Mouse (Mus musculus): ENCODE measurements around the gene Cd3eap. TPM values are rescaled to one million over a fixed set of nuclear protein-coding genes. Genes with fewer than 3 reads are reported as not detected.
A peak's percentile ranks its signal among the peaks of the same experiment; 100 is the strongest.

Cd3eap gene
- 10 to 100 TPM; 12.9 to 15.2 (median 13.5) TPM for total RNA-seq (2022)

GRCm38 (mm10) chr7:19359299-19359891 lies at the start of gene Cd3eap, which contains the start of gene Ppp1r13l:
Gene Cd3eap, minus strand, starts transcription at chr7:19359483.
Gene Ppp1r13l, plus strand, starts transcription at chr7:19359749.
- peak; percentile 83 for DNase-seq

- DNase-seq: peak; percentile 59
These were observed 46.1 kb upstream of the Cd3eap start for GRCm38 (mm10) chr7:19405417-19405816.

- no peak for DNase-seq
These were observed 45.2 kb upstream of the Cd3eap start, which contains the start of gene Ckm for GRCm38 (mm10) chr7:19404476-19404875. Gene Ckm, plus strand, starts transcription at chr7:19404776.

GRCm38 (mm10) chr7:19403731-19404296 lies 44.5 kb upstream of the Cd3eap start, which contains the start of gene Klc3:
Gene Klc3, minus strand, starts transcription at chr7:19404104.
- no peak for DNase-seq

- no peak for DNase-seq
These were observed 43.3 kb upstream of the Cd3eap start for GRCm38 (mm10) chr7:19402535-19403112.

GRCm38 (mm10) chr7:19400946-19401345 lies 41.7 kb upstream of the Cd3eap start:
- DNase-seq: no peak

- DNase-seq: no peak
These were observed 40.4 kb upstream of the Cd3eap start for GRCm38 (mm10) chr7:19399496-19400280.

GRCm38 (mm10) chr7:19394484-19394883 lies 35.2 kb upstream of the Cd3eap start:
- DNase-seq: no peak

- DNase-seq: no peak
These were observed 29.6 kb upstream of the Cd3eap start for GRCm38 (mm10) chr7:19388699-19389413.

GRCm38 (mm10) chr7:19383708-19384107 lies 24.4 kb upstream of the Cd3eap start:
- DNase-seq: peak; percentile 42

GRCm38 (mm10) chr7:19382166-19382541 lies 22.9 kb upstream of the Cd3eap start:
- DNase-seq: no peak

GRCm38 (mm10) chr7:19381377-19382165 lies 22.3 kb upstream of the Cd3eap start, which contains the start of gene Ercc2:
Gene Ercc2, plus strand, starts transcription at chr7:19382010.
- peak; percentile 98 for DNase-seq

GRCm38 (mm10) chr7:19378049-19378448 lies 18.8 kb upstream of the Cd3eap start:
- no peak for DNase-seq

- DNase-seq: no peak
These were observed 16.7 kb upstream of the Cd3eap start for GRCm38 (mm10) chr7:19376019-19376418.

- DNase-seq: no peak
These were observed 16.1 kb upstream of the Cd3eap start for GRCm38 (mm10) chr7:19375368-19375767.

GRCm38 (mm10) chr7:19373367-19373766 lies 14.1 kb upstream of the Cd3eap start:
- no peak for DNase-seq

- DNase-seq: no peak
These were observed 10.6 kb upstream of the Cd3eap start for GRCm38 (mm10) chr7:19369823-19370425.

GRCm38 (mm10) chr7:19368380-19368779 lies 9.1 kb upstream of the Cd3eap start:
- DNase-seq: peak; percentile 49

GRCm38 (mm10) chr7:19365376-19365775 lies 6.1 kb upstream of the Cd3eap start:
- no peak for DNase-seq

- no peak for DNase-seq
These were observed 4.6 kb upstream of the Cd3eap start for GRCm38 (mm10) chr7:19363881-19364280.

- DNase-seq: no peak
These were observed 3.0 kb upstream of the Cd3eap start for GRCm38 (mm10) chr7:19362276-19362675.
